Mouse (Mus musculus): ENCODE results near the gene Kat14.

The Kat14 gene

DNA sequence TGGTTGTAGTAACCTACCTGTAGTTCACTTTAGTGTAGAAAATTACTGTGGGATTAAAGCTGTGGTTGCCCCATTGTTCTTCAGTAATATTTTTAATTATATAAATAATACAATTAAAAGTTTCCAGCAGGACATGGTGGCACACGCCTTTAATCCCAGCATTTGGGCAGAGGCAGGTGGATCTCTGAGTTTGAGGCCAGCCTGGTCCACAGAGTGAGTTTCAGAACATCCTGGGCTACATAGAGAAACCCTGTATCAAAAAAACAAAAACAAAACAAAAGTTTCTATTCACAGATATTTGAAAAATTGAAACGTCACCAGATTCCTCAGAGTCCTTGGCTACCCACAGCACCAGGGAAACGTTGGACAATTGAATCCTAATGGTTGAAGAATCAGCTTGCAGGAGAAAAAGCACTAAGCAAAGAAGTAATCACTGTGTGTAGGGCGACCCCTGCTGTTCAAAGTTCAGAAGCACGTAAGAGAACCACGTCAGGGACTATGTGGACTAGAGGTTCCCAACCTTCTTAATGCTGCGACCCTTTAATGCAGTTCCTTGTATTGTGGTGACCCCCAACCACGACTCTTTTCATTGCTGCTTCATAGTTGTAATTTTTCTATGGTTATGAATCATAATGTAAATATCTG, 83.7 kb downstream of the Kat14 start:
- DNase-seq (ENCODE audit: low read depth, low spot score), result peak; percentile 86

Data from ZHBTc4 (cell line).